Mouse (Mus musculus) midbrain, embryonic 12.5 days (tissue): ENCODE results near the gene Eif4g1. TPM values are rescaled to one million over a fixed set of nuclear protein-coding genes. Genes with fewer than 3 reads are reported as not detected.

Source experiments
- ATAC-seq: fragments of 200-750 bp; cut with Nextera tagmentation; 2 replicates; pipeline ENCODE4 v1.8.0; 2017; ENCODE audit warnings: low read depth, moderate TSS enrichment, moderate library complexity; ENCODE audit not compliant: low FRiP score
- H3K27ac ChIP-seq: fragments of 300-500 bp; sonication (generic); replicated peaks from 2 replicates; pipeline ENCODE4 v1.5.1; 2016; ENCODE audit warnings: mild to moderate bottlenecking
- H3K27me3 ChIP-seq: fragments of 300-500 bp; sonication (generic); 2 replicates; pipeline ENCODE4 v1.6.1; 2016; ENCODE audit warnings: mild to moderate bottlenecking
- H3K36me3 ChIP-seq: fragments of 300-500 bp; sonication (generic); 2 replicates; pipeline ENCODE4 v1.6.1; 2016
- H3K4me1 ChIP-seq: fragments of 300-500 bp; sonication (generic); 2 replicates; pipeline ENCODE4 v1.6.1; 2016
- H3K4me2 ChIP-seq: fragments of 300-500 bp; sonication (generic); replicated peaks from 2 replicates; pipeline ENCODE4 v1.6.1; 2016; ENCODE audit warnings: mild to moderate bottlenecking, moderate library complexity
- H3K4me3 ChIP-seq: fragments of 300-500 bp; sonication (generic); 2 replicates; pipeline ENCODE4 v1.5.1; 2016; ENCODE audit warnings: mild to moderate bottlenecking
- H3K9ac ChIP-seq: fragments of 300-500 bp; sonication (generic); replicated peaks from 2 replicates; pipeline ENCODE4 v1.6.1; 2016; ENCODE audit warnings: mild to moderate bottlenecking, moderate library complexity
- H3K9me3 ChIP-seq: fragments of 300-500 bp; sonication (generic); 2 replicates; pipeline ENCODE4 v1.6.1; 2016; ENCODE audit warnings: mild to moderate bottlenecking
- WGBS: fragments of 180-500 bp; shearing (Covaris S2); methylation state at CpG from one replicate; pipeline ENCODE4 v1.1.7; 2016; 5-methylcytosine and 5-hydroxymethylcytosine counted together
- polyA plus RNA-seq: library from polyadenylated mRNA; unstranded; fragments of >200 nt; fragmentation: Nextera tagmentation; extraction: Ambion mirVana; gene quantifications from 2 replicates; pipeline ENCODE4 v1.2.1, GENCODE M21; 2016

The Eif4g1 gene
- polyA plus RNA-seq, 1 experiment from 2014 or later: 191 TPM

- no peak overlapping the region for H3K4me2 ChIP-seq
- peaks cover 72% of the 10 kb centered on the region for H3K36me3 ChIP-seq
- peaks cover 18% of the 10 kb centered on the region for H3K4me1 ChIP-seq
- no peak for ATAC-seq
- no peaks in the 10 kb centered on the region for H3K9me3 ChIP-seq
- H3K27me3 ChIP-seq: no peaks in the 10 kb centered on the region
- no peak overlapping the region for H3K4me3 ChIP-seq
- no peak overlapping the region for H3K9ac ChIP-seq
- no peak overlapping the region for H3K27ac ChIP-seq
- WGBS: 93% methylated on average over 11 of the region's 11 CpGs
Observed at GRCm38 (mm10) chr16:20710370-20710769, 42.3 kb downstream of the Eif4g1 start.

DNA sequence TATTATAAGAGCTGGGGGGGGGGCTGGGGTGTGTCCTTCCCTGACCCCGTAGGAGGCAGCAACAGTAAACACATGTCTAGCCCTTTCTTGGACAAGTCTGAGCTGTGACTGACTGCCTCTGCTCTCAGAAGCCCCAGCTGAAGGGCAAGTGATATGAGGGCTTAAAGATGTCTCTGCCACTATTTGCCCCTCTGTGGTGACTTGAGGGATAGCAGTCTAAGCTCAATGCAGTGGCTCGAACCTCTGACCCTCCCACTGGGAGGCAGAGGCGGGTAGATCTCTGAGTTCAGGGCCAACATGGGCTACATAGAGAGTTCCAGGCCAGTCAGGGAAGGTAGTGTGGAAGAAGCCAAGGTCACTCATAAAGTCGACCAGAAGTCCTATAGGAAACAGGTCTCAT lies 42.7 kb downstream of the Eif4g1 start:
- ATAC-seq: no peak
- Histone ChIP-seq H3K36me3 (peaks cover 69% of the 10 kb centered on the region), H3K27me3 (no peaks in the 10 kb centered on the region), H3K4me3 (no peak overlapping the region), H3K9ac (no peak overlapping the region), H3K4me2 (no peak overlapping the region), H3K4me1 (peaks cover 21% of the 10 kb centered on the region), H3K9me3 (no peaks in the 10 kb centered on the region), H3K27ac (no peak overlapping the region)
- WGBS: 86% methylated on average over 4 of the region's 4 CpGs

- Histone ChIP-seq H3K27ac (no peak overlapping the region), H3K4me3 (no peak overlapping the region), H3K4me2 (no peak overlapping the region), H3K36me3 (peaks cover 55% of the 10 kb centered on the region), H3K9ac (no peak overlapping the region), H3K27me3 (no peaks in the 10 kb centered on the region), H3K4me1 (peaks cover 31% of the 10 kb centered on the region), H3K9me3 (no peaks in the 10 kb centered on the region)
- WGBS: 81% methylated on average over 9 of the region's 9 CpGs
- ATAC-seq: no peak
Observed at GRCm38 (mm10) chr16:20712190-20712589, 44.1 kb downstream of the Eif4g1 start.

DNA sequence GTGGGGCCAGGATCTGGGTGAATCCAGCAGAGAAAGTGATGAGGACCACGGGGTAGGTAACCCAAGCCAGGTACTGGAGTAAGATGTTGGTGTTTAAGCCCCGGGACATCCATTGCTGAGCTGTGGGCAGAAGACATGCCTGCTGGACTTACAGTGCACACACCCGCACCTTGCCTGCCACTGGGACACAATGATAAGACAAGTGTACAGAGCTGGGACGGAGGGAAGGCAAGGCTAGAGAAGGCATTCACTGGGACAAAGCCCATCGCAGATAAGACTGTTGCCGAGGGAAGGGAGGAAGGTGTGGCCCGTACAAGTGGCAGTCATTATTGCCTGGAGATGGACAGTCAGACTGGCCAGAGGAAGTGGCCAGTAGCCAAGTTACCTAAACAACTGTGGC lies 44.8 kb downstream of the Eif4g1 start:
- peaks cover 32% of the 10 kb centered on the region for H3K4me1 ChIP-seq
- H3K4me2 ChIP-seq: no peak overlapping the region
- H3K9ac ChIP-seq: no peak overlapping the region
- no peak overlapping the region for H3K27ac ChIP-seq
- no peaks in the 10 kb centered on the region for H3K9me3 ChIP-seq
- H3K27me3 ChIP-seq: no peaks in the 10 kb centered on the region
- H3K4me3 ChIP-seq: no peak overlapping the region
- 93% methylated on average over 7 of the region's 7 CpGs for WGBS
- ATAC-seq: no peak
- peaks cover 48% of the 10 kb centered on the region for H3K36me3 ChIP-seq

DNA sequence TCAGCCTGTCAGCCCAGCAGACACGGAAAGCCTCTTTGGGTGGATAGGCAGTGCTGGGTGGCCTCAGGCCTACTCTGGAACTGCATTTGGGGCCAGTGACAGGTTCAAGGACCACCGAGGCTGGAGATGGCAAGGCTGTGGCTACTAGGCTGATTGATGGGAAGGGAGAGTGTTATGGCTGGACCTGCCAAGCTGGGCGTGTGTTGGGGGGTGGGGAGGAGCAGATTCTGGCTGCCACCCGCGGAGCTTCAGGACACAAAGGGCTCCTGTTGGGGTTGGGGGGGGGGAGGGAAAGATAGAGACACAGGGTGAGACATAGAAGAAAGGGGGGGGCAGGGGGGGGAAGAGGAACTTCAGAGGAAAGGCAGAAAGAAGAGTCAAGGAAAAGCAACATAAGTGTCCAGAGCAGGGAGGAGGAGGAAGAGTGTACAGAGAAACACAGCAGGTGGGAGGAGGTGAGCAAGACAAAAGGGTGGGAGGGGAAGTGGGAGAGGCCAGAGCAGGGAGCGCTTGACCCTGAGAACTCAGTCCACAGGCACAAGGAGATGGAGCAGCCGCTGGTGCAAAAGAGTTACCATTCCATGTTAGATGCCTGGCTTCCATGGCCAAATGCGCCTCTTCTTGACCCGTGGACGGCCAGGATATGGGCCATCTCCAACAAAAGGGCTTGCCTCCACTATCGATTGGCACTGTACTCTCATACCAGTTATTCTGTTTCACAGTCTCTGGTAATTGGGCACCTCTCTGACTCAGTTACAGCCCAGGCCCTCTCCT lies 46.4 kb downstream of the Eif4g1 start:
- Histone ChIP-seq H3K36me3 (peaks cover 38% of the 10 kb centered on the region), H3K9ac (peak overlapping the region; percentile 78), H3K27ac (no peak overlapping the region), H3K4me1 (peaks cover 40% of the 10 kb centered on the region), H3K4me3 (peak overlapping the region; percentile 61), H3K27me3 (no peaks in the 10 kb centered on the region), H3K4me2 (peak overlapping the region; percentile 84), H3K9me3 (no peaks in the 10 kb centered on the region)
- ATAC-seq: no peak
- WGBS: 30% methylated on average over 11 of the region's 11 CpGs

GRCm38 (mm10) chr16:20715161-20715560 lies 47.0 kb downstream of the Eif4g1 start:
- Histone ChIP-seq H3K27me3 (no peaks in the 10 kb centered on the region), H3K9ac (peak overlapping the region; percentile 78), H3K27ac (peak overlapping the region; percentile 7; the same call in 1 of the 2 replicates), H3K9me3 (no peaks in the 10 kb centered on the region), H3K36me3 (peaks cover 35% of the 10 kb centered on the region), H3K4me3 (peak overlapping the region; percentile 61), H3K4me1 (peaks cover 40% of the 10 kb centered on the region), H3K4me2 (peak overlapping the region; percentile 84)
- 52% methylated on average over 2 of the region's 2 CpGs for WGBS
- ATAC-seq: no peak

GRCm38 (mm10) chr16:20715566-20715965 lies 47.5 kb downstream of the Eif4g1 start:
- Histone ChIP-seq H3K4me3 (peak overlapping the region; percentile 61), H3K4me1 (peaks cover 40% of the 10 kb centered on the region), H3K27me3 (no peaks in the 10 kb centered on the region), H3K9ac (peak overlapping the region; percentile 78), H3K27ac (peak overlapping the region; percentile 92), H3K36me3 (peaks cover 37% of the 10 kb centered on the region), H3K4me2 (peak overlapping the region; percentile 84), H3K9me3 (no peaks in the 10 kb centered on the region)
- ATAC-seq: no peak
- WGBS: under 1% methylated on average over 11 of the region's 12 CpGs

DNA sequence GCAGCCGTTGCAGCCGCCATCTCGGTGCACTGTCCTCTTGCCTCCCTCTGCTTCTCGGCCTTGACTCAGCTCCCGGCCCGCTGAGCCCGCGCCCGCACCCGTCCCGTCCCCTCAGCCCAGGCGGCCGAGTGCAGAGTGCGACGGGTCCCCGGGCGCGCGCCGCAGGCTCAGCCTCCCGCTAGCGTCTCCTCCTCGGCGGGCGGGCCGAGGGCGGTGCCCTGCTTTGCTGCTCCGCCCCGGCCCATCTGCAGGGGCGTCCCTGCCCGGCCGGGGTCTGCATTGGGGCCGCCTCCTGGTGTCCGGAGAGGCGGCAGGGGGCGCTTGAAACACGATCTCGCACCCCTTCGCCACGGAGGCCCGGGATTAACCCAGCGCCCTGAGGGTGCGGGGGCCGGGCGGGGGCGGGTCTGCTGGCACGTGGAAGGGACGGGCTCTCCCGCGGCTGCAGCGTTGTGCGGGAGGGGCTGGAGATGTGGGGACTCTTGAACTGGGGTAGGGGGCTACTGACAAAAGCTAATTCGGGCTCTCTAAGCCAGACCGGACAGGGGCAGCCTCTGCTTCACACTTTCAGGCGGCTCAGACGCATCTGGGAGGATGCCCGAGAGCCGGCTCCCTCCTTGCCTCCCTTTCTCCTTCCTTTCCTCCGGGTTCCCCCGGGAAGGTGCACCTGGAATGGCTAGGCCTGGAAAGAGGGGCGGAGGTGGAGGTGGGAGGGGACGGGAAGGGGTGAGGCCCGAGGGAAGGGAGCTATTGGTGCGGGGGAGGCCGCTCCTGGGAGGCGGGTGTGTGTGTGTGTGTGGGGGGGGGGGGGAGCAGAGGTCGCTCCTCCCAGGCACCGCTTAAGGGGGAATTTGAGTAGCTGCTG lies 48.1 kb downstream of the Eif4g1 start:
- H3K27ac ChIP-seq: peak overlapping the region; percentile 92
- peaks cover 33% of the 10 kb centered on the region for H3K36me3 ChIP-seq
- H3K9me3 ChIP-seq: no peaks in the 10 kb centered on the region
- peak; percentile 88 for ATAC-seq
- H3K4me2 ChIP-seq: peak overlapping the region; percentile 84
- no peaks in the 10 kb centered on the region for H3K27me3 ChIP-seq
- peak overlapping the region; percentile 61 for H3K4me3 ChIP-seq
- H3K4me1 ChIP-seq: peaks cover 40% of the 10 kb centered on the region
- H3K9ac ChIP-seq: peak overlapping the region; percentile 78
- under 1% methylated on average over 63 of the region's 68 CpGs for WGBS

DNA sequence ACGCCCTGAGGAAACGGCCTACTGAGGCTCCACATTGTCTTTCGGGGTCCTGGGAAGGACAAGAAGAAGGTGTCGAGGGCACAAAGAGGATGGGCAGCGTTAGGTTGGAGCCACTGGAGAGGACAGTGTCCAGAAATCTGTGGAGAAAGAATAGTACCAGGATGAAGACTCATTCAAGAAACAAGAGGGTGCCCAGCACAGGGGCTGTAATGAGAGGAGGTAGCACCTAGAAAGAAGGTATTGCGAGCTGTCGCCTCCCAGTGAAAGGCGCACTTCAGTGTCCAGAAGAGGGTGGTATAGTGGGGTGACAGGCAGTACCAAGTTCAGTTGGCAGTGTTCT lies 48.7 kb downstream of the Eif4g1 start:
- WGBS: under 1% methylated on average over 8 of the region's 8 CpGs
- Histone ChIP-seq H3K27ac (peak overlapping the region; percentile 92), H3K9me3 (no peaks in the 10 kb centered on the region), H3K4me2 (peak overlapping the region; percentile 84), H3K27me3 (no peaks in the 10 kb centered on the region), H3K9ac (peak overlapping the region; percentile 78), H3K36me3 (peaks cover 30% of the 10 kb centered on the region), H3K4me1 (peaks cover 40% of the 10 kb centered on the region), H3K4me3 (peak overlapping the region; percentile 61)
- no peak for ATAC-seq

- Histone ChIP-seq H3K9ac (peak within 1 kb of the TSS; percentile 78), H3K9me3 (no peaks in the 10 kb centered on the region), H3K36me3 (peaks cover 30% of the 10 kb centered on the region), H3K27me3 (no peaks in the 10 kb centered on the region), H3K27ac (peak within 1 kb of the TSS; percentile 92), H3K4me1 (peaks cover 40% of the 10 kb centered on the region), H3K4me3 (peak within 1 kb of the TSS; percentile 61), H3K4me2 (peak within 1 kb of the TSS; percentile 84)
- under 1% methylated on average over 62 of the region's 62 CpGs for WGBS
- ATAC-seq: peak; percentile 78
Observed at GRCm38 (mm10) chr16:20717181-20717977, 49.3 kb downstream of the Eif4g1 start, which contains the start of the genes Polr2h and Clcn2. Polr2h (plus strand) TSS chr16:20717665. Clcn2 (minus strand) TSS chr16:20717746.

DNA sequence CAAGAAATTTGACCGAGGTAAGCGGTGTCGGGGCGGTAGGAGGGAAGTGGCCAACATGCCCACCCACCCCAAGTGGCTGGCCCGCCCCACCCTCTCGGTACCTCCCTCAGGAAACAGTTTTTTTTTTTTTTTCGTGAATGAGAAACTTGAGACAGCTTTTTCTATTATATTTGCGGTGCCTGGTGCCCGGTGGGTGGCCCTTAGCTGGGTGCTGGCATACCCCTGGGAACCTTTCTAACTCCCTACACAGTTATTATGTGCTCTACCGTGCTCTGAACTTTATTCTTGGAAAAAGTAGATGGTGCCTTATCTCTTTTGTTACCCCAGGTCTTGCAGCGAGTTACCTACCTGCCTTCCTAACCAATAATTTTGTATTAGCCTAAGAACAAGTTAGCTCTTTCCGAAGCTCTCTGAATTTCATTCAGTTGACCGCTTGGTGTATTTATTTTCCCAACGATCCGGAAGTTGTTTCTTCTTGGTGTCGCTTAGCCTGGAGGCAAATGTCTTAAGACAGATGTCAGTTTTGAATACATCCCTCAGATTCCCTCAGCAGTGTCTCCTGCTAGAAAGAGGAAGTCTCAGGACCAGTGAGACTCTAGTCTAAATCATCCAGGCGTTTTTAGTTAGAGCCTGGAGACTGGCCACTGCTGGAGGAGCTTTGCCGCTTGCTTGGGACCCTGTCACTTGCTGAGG lies 50.0 kb downstream of the Eif4g1 start:
- Histone ChIP-seq H3K4me1 (peaks cover 40% of the 10 kb centered on the region), H3K9me3 (no peaks in the 10 kb centered on the region), H3K4me2 (peak overlapping the region; percentile 84), H3K27ac (peak overlapping the region; percentile 92), H3K36me3 (peaks cover 25% of the 10 kb centered on the region), H3K9ac (peak overlapping the region; percentile 78), H3K4me3 (peak overlapping the region; percentile 61), H3K27me3 (no peaks in the 10 kb centered on the region)
- WGBS: 5% methylated on average over 18 of the region's 18 CpGs
- no peak; the same call in 1 of the 2 replicates for ATAC-seq
